Mouse (Mus musculus) MEL (cell line): Measurements from ENCODE around the gene Nt5dc1. TPM values are rescaled to one million over a fixed set of nuclear protein-coding genes. Genes with fewer than 3 reads are reported as not detected.
"Not testable (repeated sequence)": the region's sequence is repeated elsewhere in the genome, so short reads cannot be mapped to it uniquely, and the experiment has no call there.

ENCODE experiments used
- DNase-seq: peaks from one replicate; pipeline ENCODE4 v3.0.0; 2011; ENCODE audit warnings: low read depth, low spot score
- H3K27ac ChIP-seq: 2 replicates; pipeline ENCODE4 v1.5.1; 2012; ENCODE audit warnings: low read depth, mild to moderate bottlenecking, control low read depth, low read length, moderate library complexity; ENCODE audit not compliant: control insufficient read depth
- H3K27me3 ChIP-seq, 2 experiments: fragments of 150-350 bp in 1 of 2; sonication (generic) in 1 of 2; 2 replicates each; pipeline ENCODE4 v1.6.1; 2012; ENCODE audit warnings: low read length in 2 of 2, mild to moderate bottlenecking in 2 of 2, improper control_type of control experiment in 1 of 2, moderate library complexity in 1 of 2; ENCODE audit not compliant: insufficient read depth in 2 of 2, control insufficient read depth in 1 of 2
- H3K36me3 ChIP-seq, 2 experiments: 2 replicates each; pipeline ENCODE4 v1.6.1; 2012 to 2014; ENCODE audit warnings: low read length in 2 of 2, improper control_type of control experiment in 1 of 2, inconsistent platforms in 1 of 2, mild to moderate bottlenecking in 1 of 2; ENCODE audit not compliant: insufficient read depth in 2 of 2, control insufficient read depth in 1 of 2
- H3K4me1 ChIP-seq, 2 experiments: fragments of 150-350 bp in 1 of 2; sonication (generic) in 1 of 2; 2 replicates each; pipeline ENCODE4 v1.6.1; 2012; ENCODE audit warnings: low read length in 2 of 2, improper control_type of control experiment in 1 of 2, mild to moderate bottlenecking in 1 of 2; ENCODE audit not compliant: insufficient read depth in 2 of 2, control insufficient read depth in 1 of 2
- H3K4me3 ChIP-seq, 2 experiments: fragments of 150-350 bp in 1 of 2; sonication (generic) in 1 of 2; 2 replicates each; pipeline ENCODE4 v1.5.1; 2012; ENCODE audit warnings: low read depth in 2 of 2, low read length in 2 of 2, mild to moderate bottlenecking in 2 of 2, moderate library complexity in 2 of 2, control low read depth in 1 of 2, improper control_type of control experiment in 1 of 2; ENCODE audit not compliant: control insufficient read depth in 1 of 2, insufficient read depth in 1 of 2
- H3K79me2 ChIP-seq: 2 replicates; pipeline ENCODE4 v1.6.1; 2012; ENCODE audit warnings: mild to moderate bottlenecking, low read length, moderate library complexity; ENCODE audit not compliant: control insufficient read depth, poor library complexity, insufficient read depth
- H3K9ac ChIP-seq: 2 replicates; pipeline ENCODE4 v1.6.1; 2012; ENCODE audit warnings: low read depth, mild to moderate bottlenecking, control low read depth, low read length, moderate library complexity; ENCODE audit not compliant: control insufficient read depth, poor library complexity, severe bottlenecking
- H3K9me3 ChIP-seq: fragments of 150-350 bp; sonication (generic); replicated peaks from 2 replicates; pipeline ENCODE4 v1.6.1; 2012; ENCODE audit warnings: mild to moderate bottlenecking, low read length, improper control_type of control experiment, moderate library complexity; ENCODE audit not compliant: insufficient read depth
- CHD1 ChIP-seq: IDR thresholded peaks from 2 replicates; pipeline ENCODE4 v1.6.1; 2012; ENCODE audit warnings: low read depth, mild to moderate bottlenecking, inconsistent platforms, low read length, improper control_type of control experiment
- CHD2 ChIP-seq: IDR thresholded peaks from 2 replicates; pipeline ENCODE4 v1.6.1; 2011; ENCODE audit warnings: low read length, improper control_type of control experiment
- CTCF ChIP-seq, 3 experiments: IDR thresholded peaks in 2 of 3; conservative IDR thresholded peaks in 1 of 3; 2 replicates each; pipeline ENCODE4 v1.5.1; 2011 to 2012; ENCODE audit warnings: low read length in 3 of 3, low read depth in 2 of 3, mild to moderate bottlenecking in 2 of 3, improper control_type of control experiment in 1 of 3, inconsistent platforms in 1 of 3, mixed read lengths in 1 of 3, moderate library complexity in 1 of 3; ENCODE audit not compliant: control insufficient read depth in 1 of 3, insufficient read depth in 1 of 3, poor library complexity in 1 of 3, severe bottlenecking in 1 of 3
- ELF1 ChIP-seq: IDR thresholded peaks from 2 replicates; pipeline ENCODE4 v1.6.1; 2014; ENCODE audit warnings: low read depth, mild to moderate bottlenecking, inconsistent platforms, low read length, improper control_type of control experiment, moderate library complexity
- EP300 ChIP-seq, 2 experiments: IDR thresholded peaks; 2 replicates each; pipeline ENCODE4 v1.6.1; 2011; ENCODE audit warnings: improper control_type of control experiment in 2 of 2, low read length in 2 of 2, low read depth in 1 of 2, mild to moderate bottlenecking in 1 of 2
- GABPA ChIP-seq: IDR thresholded peaks from 2 replicates; pipeline ENCODE4 v1.6.1; 2012; ENCODE audit warnings: low read depth, mild to moderate bottlenecking, inconsistent platforms, low read length, improper control_type of control experiment, moderate library complexity
- GATA1 ChIP-seq: IDR thresholded peaks from 2 replicates; pipeline ENCODE4 v1.6.1; 2011; ENCODE audit warnings: low read depth, low read length, improper control_type of control experiment
- HCFC1 ChIP-seq: IDR thresholded peaks from 2 replicates; pipeline ENCODE4 v1.6.1; 2012; ENCODE audit warnings: low read depth, mild to moderate bottlenecking, inconsistent platforms, low read length, improper control_type of control experiment, moderate library complexity
- MAFK ChIP-seq: IDR thresholded peaks from 2 replicates; pipeline ENCODE4 v1.6.1; 2011; ENCODE audit warnings: low read depth, mild to moderate bottlenecking, low read length, improper control_type of control experiment, borderline replicate concordance
- MAZ ChIP-seq: IDR thresholded peaks from 2 replicates; pipeline ENCODE4 v1.6.1; 2012; ENCODE audit warnings: low read depth, mild to moderate bottlenecking, inconsistent platforms, low read length, improper control_type of control experiment
- MEF2A ChIP-seq: IDR thresholded peaks from 2 replicates; pipeline ENCODE4 v1.6.1; 2014; ENCODE audit warnings: low read depth, mild to moderate bottlenecking, inconsistent platforms, low read length, improper control_type of control experiment; ENCODE audit not compliant: poor library complexity, insufficient replicate concordance, severe bottlenecking; ENCODE audit errors: extremely low read depth
- MXI1 ChIP-seq: IDR thresholded peaks from 2 replicates; pipeline ENCODE4 v1.6.1; 2011; ENCODE audit warnings: mild to moderate bottlenecking, low read depth, low read length, improper control_type of control experiment
- MYC ChIP-seq: IDR thresholded peaks from 2 replicates; pipeline ENCODE4 v1.6.1; 2011; ENCODE audit warnings: low read depth, mild to moderate bottlenecking, low read length, improper control_type of control experiment, moderate library complexity
- POLR2AphosphoS5 ChIP-seq: IDR thresholded peaks from 2 replicates; pipeline ENCODE4 v1.6.1; 2012; ENCODE audit warnings: low read depth, borderline replicate concordance, mild to moderate bottlenecking, inconsistent platforms, low read length, moderate library complexity, mixed read lengths
- RAD21 ChIP-seq: IDR thresholded peaks from 2 replicates; pipeline ENCODE4 v1.6.1; 2011; ENCODE audit warnings: mild to moderate bottlenecking, low read depth, low read length, improper control_type of control experiment
- RCOR1 ChIP-seq: IDR thresholded peaks from 2 replicates; pipeline ENCODE4 v1.6.1; 2012; ENCODE audit warnings: low read depth, mild to moderate bottlenecking, inconsistent platforms, low read length, improper control_type of control experiment
- SIN3A ChIP-seq: IDR thresholded peaks from 2 replicates; pipeline ENCODE4 v1.6.1; 2012; ENCODE audit warnings: low read length, improper control_type of control experiment, inconsistent platforms
- SMC3 ChIP-seq: IDR thresholded peaks from 2 replicates; pipeline ENCODE4 v1.6.1; 2011; ENCODE audit warnings: low read depth, low read length, improper control_type of control experiment
- TAL1 ChIP-seq: IDR thresholded peaks from 2 replicates; pipeline ENCODE4 v1.6.1; 2012; ENCODE audit warnings: mild to moderate bottlenecking, inconsistent platforms, low read length, moderate library complexity, mixed read lengths
- TBP ChIP-seq: IDR thresholded peaks from 2 replicates; pipeline ENCODE4 v1.8.0; 2011; ENCODE audit warnings: low read depth, low read length, improper control_type of control experiment
- ZC3H11A ChIP-seq: IDR thresholded peaks from 2 replicates; pipeline ENCODE4 v1.6.1; 2012; ENCODE audit warnings: low read depth, mild to moderate bottlenecking, inconsistent platforms, low read length, improper control_type of control experiment
- ZKSCAN1 ChIP-seq: IDR thresholded peaks from 2 replicates; pipeline ENCODE4 v1.6.1; 2012; ENCODE audit warnings: low read depth, mild to moderate bottlenecking, inconsistent platforms, low read length, improper control_type of control experiment, moderate library complexity
- polyA plus RNA-seq, 2 experiments: library from polyadenylated mRNA; stranded (reverse) in 1 of 2; unstranded in 1 of 2; fragments of >175 nt in 1 of 2; fragments of >200 nt in 1 of 2; gene quantifications; 2 replicates each; pipeline versions ENCODE4 v1.2.1 to v1.2.4; 2012; ENCODE audit warnings: low replicate concordance in 2 of 2, low read depth in 1 of 2; ENCODE audit not compliant: insufficient read length in 2 of 2, insufficient read depth in 1 of 2, missing spikeins in 1 of 2
- total RNA-seq: library from RNA; depleted of rRNA; stranded (reverse); fragments of 300-350 nt; gene quantifications from 2 replicates; pipeline ENCODE4 v1.2.3, GENCODE M21; 2012

The Nt5dc1 gene
- total and polyA plus RNA-seq, 3 experiments, result 8.9 to 11.5 TPM; not detected in 1

GRCm38 (mm10) chr10:34431783-34432182 is 13.4 kb upstream of the Nt5dc1 start:
- Histone ChIP-seq H3K4me3 (no peak overlapping the region), H3K36me3 (no peaks in the 10 kb centered on the region), H3K9ac (no peak overlapping the region), H3K79me2 (no peaks in the 10 kb centered on the region; the same call in 1 of the 2 replicates), H3K4me1 (no peaks in the 10 kb centered on the region), H3K27me3 (no peaks in the 10 kb centered on the region), H3K27ac (no peak overlapping the region), H3K9me3 (no peaks in the 10 kb centered on the region)
- peak; percentile 25 for DNase-seq
- peak; percentile 61 for TF ChIP-seq ZC3H11A
- no peak for TF ChIP-seq MXI1
- no peak for TF ChIP-seq MYC
- peak; percentile 70 for TF ChIP-seq SMC3
- TF ChIP-seq MAFK, result no peak
- TF ChIP-seq TBP, result no peak
- no peak for TF ChIP-seq HCFC1
- TF ChIP-seq ZKSCAN1, result no peak
- no peak for TF ChIP-seq POLR2AphosphoS5
- no peak for TF ChIP-seq EP300 (IDR thresholded peaks at IDR 0.05; ENCODE audit: low read depth in 1 of 2, low read length in 2 of 2)
- peak; percentile 90 for TF ChIP-seq RAD21
- TF ChIP-seq ELF1, result no peak
- peak; percentile 8 to 67 (median 20); a peak in 4 of 6 replicates for TF ChIP-seq CTCF (IDR thresholded peaks at IDR 0.05 in 2 of 3, conservative IDR thresholded peaks at IDR 0.05 in 1 of 3; ENCODE audit: control insufficient read depth in 1 of 3, insufficient read depth in 1 of 3, low read depth in 2 of 3, low read length in 3 of 3, poor library complexity in 1 of 3, severe bottlenecking in 1 of 3)
- no peak for TF ChIP-seq GATA1
- TF ChIP-seq SIN3A, result no peak
- TF ChIP-seq CHD2, result no peak
- TF ChIP-seq TAL1, result no peak
- no peak for TF ChIP-seq MAZ
- no peak for TF ChIP-seq GABPA
- TF ChIP-seq RCOR1, result no peak
- TF ChIP-seq MEF2A, result no peak
- TF ChIP-seq, all 39 proteins: peak for 4

GRCm38 (mm10) chr10:34418794-34419193 is 442 bp upstream of the Nt5dc1 start:
- Histone ChIP-seq H3K36me3 (peaks cover 0 to 19% of the 10 kb centered on the region in 2 experiments; a peak in 2 of 4 replicates), H3K9ac (peak overlapping the region; percentile 72), H3K4me1 (peaks cover 11 to 25% of the 10 kb centered on the region in 2 experiments), H3K4me3 (peak overlapping the region; percentile 70 to 88)
- DNase-seq, H3K27me3 ChIP-seq, H3K27ac ChIP-seq, H3K9me3 ChIP-seq, H3K79me2 ChIP-seq: not testable (repeated sequence)
- TF ChIP-seq CHD1, result 0 out of 2 replicates have a peak, but pooled peaks have one; percentile 23
